Mouse (Mus musculus) limb, embryonic 13.5 days (tissue): ENCODE data around the gene Med16. TPM values are rescaled to one million over a fixed set of nuclear protein-coding genes. Genes with fewer than 3 reads are reported as not detected.

Experiments used
- ATAC-seq: fragments of 200-750 bp; cut with Nextera tagmentation; 2 replicates; pipeline ENCODE4 v1.8.0; 2017; ENCODE audit warnings: low read depth, moderate number of reproducible peaks, moderate TSS enrichment; ENCODE audit not compliant: low FRiP score
- H3K27ac ChIP-seq: fragments of 300-500 bp; sonication (generic); 2 replicates; pipeline ENCODE4 v1.5.1; 2015; ENCODE audit warnings: inconsistent platforms, mild to moderate bottlenecking, moderate library complexity
- H3K27me3 ChIP-seq: fragments of 300-500 bp; sonication (generic); 2 replicates; pipeline ENCODE4 v1.6.1; 2015; ENCODE audit warnings: mild to moderate bottlenecking, inconsistent platforms
- H3K36me3 ChIP-seq: fragments of 300-500 bp; sonication (generic); 2 replicates; pipeline ENCODE4 v1.6.1; 2015; ENCODE audit warnings: inconsistent platforms, mild to moderate bottlenecking, moderate library complexity
- H3K4me1 ChIP-seq: fragments of 300-500 bp; sonication (generic); 2 replicates; pipeline ENCODE4 v1.6.1; 2015; ENCODE audit warnings: inconsistent platforms
- H3K4me2 ChIP-seq: fragments of 300-500 bp; sonication (generic); replicated peaks from 2 replicates; pipeline ENCODE4 v1.6.1; 2015; ENCODE audit warnings: inconsistent platforms, mild to moderate bottlenecking, moderate library complexity
- H3K4me3 ChIP-seq: fragments of 300-500 bp; sonication (generic); 2 replicates; pipeline ENCODE4 v1.5.1; 2015; ENCODE audit warnings: moderate library complexity, mild to moderate bottlenecking, inconsistent platforms
- H3K9ac ChIP-seq: fragments of 300-500 bp; sonication (generic); 2 replicates; pipeline ENCODE4 v1.6.1; 2015; ENCODE audit warnings: mild to moderate bottlenecking, inconsistent platforms
- H3K9me3 ChIP-seq: fragments of 300-500 bp; sonication (generic); 2 replicates; pipeline ENCODE4 v1.6.1; 2016; ENCODE audit warnings: inconsistent platforms
- WGBS: fragments of 180-500 bp; shearing (Covaris S2); methylation state at CpG from one replicate; pipeline ENCODE4 v1.1.7; 2015; 5-methylcytosine and 5-hydroxymethylcytosine counted together
- polyA plus RNA-seq: library from polyadenylated mRNA; unstranded; fragments of >200 nt; fragmentation: Nextera tagmentation; extraction: Ambion mirVana; gene quantifications from 2 replicates; pipeline ENCODE4 v1.2.1, GENCODE M21; 2015

Med16 gene
- polyA plus RNA-seq, 1 experiment from 2014 or later: 44.9 TPM

GRCm38 (mm10) chr10:79860079-79860911 is 48.4 kb downstream of the Med16 start:
- Histone ChIP-seq H3K27ac (peak overlapping the region; percentile 22; the same call in 1 of the 2 replicates), H3K4me1 (peaks cover 61% of the 10 kb centered on the region), H3K9ac (no peak overlapping the region; the same call in 1 of the 2 replicates)

GRCm38 (mm10) chr10:79859116-79859515 is 49.6 kb downstream of the Med16 start:
- Histone ChIP-seq H3K27ac (no peak overlapping the region), H3K4me1 (peaks cover 56% of the 10 kb centered on the region), H3K4me2 (no peak overlapping the region; the same call in 1 of the 2 replicates), H3K27me3 (no peaks in the 10 kb centered on the region), H3K4me3 (no peak overlapping the region), H3K9me3 (no peaks in the 10 kb centered on the region), H3K36me3 (peaks cover 83% of the 10 kb centered on the region), H3K9ac (no peak overlapping the region)
- ATAC-seq: no peak
- WGBS: 83% methylated on average over 11 of the region's 11 CpGs

More at GRCm38 (mm10) chr10:79860079-79860911, 48.4 kb downstream of the Med16 start:
- H3K36me3 ChIP-seq: peaks cover 94% of the 10 kb centered on the region
- no peaks in the 10 kb centered on the region for H3K27me3 ChIP-seq
- ATAC-seq: no peak
- no peak overlapping the region for H3K4me3 ChIP-seq
- no peak overlapping the region for H3K4me2 ChIP-seq
- H3K9me3 ChIP-seq: no peaks in the 10 kb centered on the region
- WGBS: 93% methylated on average over 26 of the region's 26 CpGs

- peak overlapping the region; percentile 44; the same call in 1 of the 2 replicates for H3K27ac ChIP-seq
- peaks cover 78% of the 10 kb centered on the region for H3K36me3 ChIP-seq
- ATAC-seq: no peak
- peak overlapping the region; percentile 97 for H3K9ac ChIP-seq
- peaks cover 56% of the 10 kb centered on the region for H3K4me1 ChIP-seq
- H3K4me2 ChIP-seq: peak overlapping the region; percentile 100
- peak overlapping the region; percentile 99 for H3K4me3 ChIP-seq
- no peaks in the 10 kb centered on the region for H3K27me3 ChIP-seq
- WGBS: 57% methylated on average over 17 of the region's 17 CpGs
- H3K9me3 ChIP-seq: no peaks in the 10 kb centered on the region
Observed at GRCm38 (mm10) chr10:79858416-79859074, 50.2 kb downstream of the Med16 start.

GRCm38 (mm10) chr10:79857894-79858293 is 50.8 kb downstream of the Med16 start:
- Histone ChIP-seq H3K4me2 (peak overlapping the region; percentile 100), H3K4me1 (peaks cover 60% of the 10 kb centered on the region), H3K27ac (peak overlapping the region; percentile 44; the same call in 1 of the 2 replicates), H3K27me3 (no peaks in the 10 kb centered on the region), H3K4me3 (peak overlapping the region; percentile 99), H3K36me3 (peaks cover 71% of the 10 kb centered on the region), H3K9ac (peak overlapping the region; percentile 97), H3K9me3 (no peaks in the 10 kb centered on the region)
- 90% methylated on average over 2 of the region's 2 CpGs for WGBS
- no peak for ATAC-seq

GRCm38 (mm10) chr10:79857452-79857811 is 51.3 kb downstream of the Med16 start:
- Histone ChIP-seq H3K9me3 (no peaks in the 10 kb centered on the region), H3K4me1 (peaks cover 65% of the 10 kb centered on the region), H3K4me2 (peak overlapping the region; percentile 100), H3K9ac (peak overlapping the region; percentile 97), H3K27me3 (no peaks in the 10 kb centered on the region), H3K27ac (peak overlapping the region; percentile 44; the same call in 1 of the 2 replicates), H3K4me3 (peak overlapping the region; percentile 99), H3K36me3 (peaks cover 66% of the 10 kb centered on the region)
- 23% methylated on average over 4 of the region's 4 CpGs for WGBS
- no peak for ATAC-seq

GRCm38 (mm10) chr10:79856704-79857451 is 51.8 kb downstream of the Med16 start:
- no peaks in the 10 kb centered on the region for H3K9me3 ChIP-seq
- peak overlapping the region; percentile 99 for H3K4me3 ChIP-seq
- peak overlapping the region; percentile 44; the same call in 1 of the 2 replicates for H3K27ac ChIP-seq
- H3K9ac ChIP-seq: peak overlapping the region; percentile 97
- 47% methylated on average over 7 of the region's 7 CpGs for WGBS
- H3K36me3 ChIP-seq: peaks cover 61% of the 10 kb centered on the region
- no peak for ATAC-seq
- H3K4me1 ChIP-seq: peaks cover 70% of the 10 kb centered on the region
- peak overlapping the region; percentile 100 for H3K4me2 ChIP-seq
- H3K27me3 ChIP-seq: no peaks in the 10 kb centered on the region

- Histone ChIP-seq H3K4me1 (peaks cover 74% of the 10 kb centered on the region), H3K4me2 (peak overlapping the region; percentile 100), H3K36me3 (peaks cover 55% of the 10 kb centered on the region), H3K9ac (peak overlapping the region; percentile 97), H3K27ac (no peak overlapping the region; the same call in 1 of the 2 replicates), H3K9me3 (no peaks in the 10 kb centered on the region), H3K4me3 (peak overlapping the region; percentile 99), H3K27me3 (no peaks in the 10 kb centered on the region)
- 44% methylated on average over 6 of the region's 6 CpGs for WGBS
- no peak for ATAC-seq
Observed at GRCm38 (mm10) chr10:79856280-79856679, 52.4 kb downstream of the Med16 start.

- WGBS: 2% methylated on average over 10 of the region's 10 CpGs
- no peaks in the 10 kb centered on the region for H3K27me3 ChIP-seq
- peak overlapping the region; percentile 99 for H3K4me3 ChIP-seq
- ATAC-seq: no peak
- H3K27ac ChIP-seq: peak overlapping the region; percentile 100
- H3K4me1 ChIP-seq: peaks cover 73% of the 10 kb centered on the region
- H3K9ac ChIP-seq: peak overlapping the region; percentile 97
- H3K36me3 ChIP-seq: peaks cover 49% of the 10 kb centered on the region
- peak overlapping the region; percentile 100 for H3K4me2 ChIP-seq
- no peaks in the 10 kb centered on the region for H3K9me3 ChIP-seq
Observed at GRCm38 (mm10) chr10:79855558-79856184, 53.1 kb downstream of the Med16 start.

GRCm38 (mm10) chr10:79854801-79855541 is 53.8 kb downstream of the Med16 start:
- Histone ChIP-seq H3K9me3 (no peaks in the 10 kb centered on the region), H3K36me3 (peaks cover 42% of the 10 kb centered on the region), H3K27me3 (no peaks in the 10 kb centered on the region), H3K27ac (peak overlapping the region; percentile 100), H3K4me1 (peaks cover 68% of the 10 kb centered on the region), H3K4me2 (peak overlapping the region; percentile 100), H3K9ac (peak overlapping the region; percentile 97), H3K4me3 (peak overlapping the region; percentile 99)
- under 1% methylated on average over 83 of the region's 83 CpGs for WGBS
- peak; percentile 10 for ATAC-seq

GRCm38 (mm10) chr10:79853860-79854795 is 54.6 kb downstream of the Med16 start, which contains the start of gene Ptbp1:
Ptbp1 (plus strand) TSS chr10:79854427.
- no peaks in the 10 kb centered on the region for H3K9me3 ChIP-seq
- H3K4me1 ChIP-seq: peaks cover 59% of the 10 kb centered on the region
- peak; percentile 93 for ATAC-seq
- WGBS: under 1% methylated on average over 64 of the region's 75 CpGs
- peaks cover 33% of the 10 kb centered on the region for H3K36me3 ChIP-seq
- peak within 1 kb of the TSS; percentile 97 for H3K9ac ChIP-seq
- H3K27ac ChIP-seq: peak within 1 kb of the TSS; percentile 100
- peak within 1 kb of the TSS; percentile 99 for H3K4me3 ChIP-seq
- H3K27me3 ChIP-seq: no peaks in the 10 kb centered on the region
- H3K4me2 ChIP-seq: peak within 1 kb of the TSS; percentile 100
